Mouse (Mus musculus): ENCODE measurements around the gene Grxcr1.

The Grxcr1 gene

DNA sequence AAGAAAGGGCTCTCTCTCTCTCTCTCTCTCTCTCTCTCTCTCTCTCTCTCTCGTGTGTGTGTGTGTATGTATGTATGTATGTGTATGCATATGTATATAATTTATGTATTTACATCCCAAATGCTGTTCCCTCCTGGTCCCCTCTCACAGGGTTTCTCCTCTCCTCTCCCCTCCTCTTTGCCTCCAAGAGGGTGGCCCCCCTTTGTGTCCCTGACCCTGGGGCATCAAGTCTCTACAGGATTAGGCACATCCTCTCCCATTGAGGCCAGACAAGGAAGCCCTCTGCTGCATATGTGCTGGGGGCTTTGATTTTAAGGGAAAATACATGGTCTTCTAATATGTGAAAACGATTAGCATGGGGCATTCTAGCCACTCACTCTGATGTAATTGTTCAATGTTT lies 61.5 kb downstream of the Grxcr1 start:
- DNase-seq (ENCODE audit: low spot score), result no peak

DNA sequence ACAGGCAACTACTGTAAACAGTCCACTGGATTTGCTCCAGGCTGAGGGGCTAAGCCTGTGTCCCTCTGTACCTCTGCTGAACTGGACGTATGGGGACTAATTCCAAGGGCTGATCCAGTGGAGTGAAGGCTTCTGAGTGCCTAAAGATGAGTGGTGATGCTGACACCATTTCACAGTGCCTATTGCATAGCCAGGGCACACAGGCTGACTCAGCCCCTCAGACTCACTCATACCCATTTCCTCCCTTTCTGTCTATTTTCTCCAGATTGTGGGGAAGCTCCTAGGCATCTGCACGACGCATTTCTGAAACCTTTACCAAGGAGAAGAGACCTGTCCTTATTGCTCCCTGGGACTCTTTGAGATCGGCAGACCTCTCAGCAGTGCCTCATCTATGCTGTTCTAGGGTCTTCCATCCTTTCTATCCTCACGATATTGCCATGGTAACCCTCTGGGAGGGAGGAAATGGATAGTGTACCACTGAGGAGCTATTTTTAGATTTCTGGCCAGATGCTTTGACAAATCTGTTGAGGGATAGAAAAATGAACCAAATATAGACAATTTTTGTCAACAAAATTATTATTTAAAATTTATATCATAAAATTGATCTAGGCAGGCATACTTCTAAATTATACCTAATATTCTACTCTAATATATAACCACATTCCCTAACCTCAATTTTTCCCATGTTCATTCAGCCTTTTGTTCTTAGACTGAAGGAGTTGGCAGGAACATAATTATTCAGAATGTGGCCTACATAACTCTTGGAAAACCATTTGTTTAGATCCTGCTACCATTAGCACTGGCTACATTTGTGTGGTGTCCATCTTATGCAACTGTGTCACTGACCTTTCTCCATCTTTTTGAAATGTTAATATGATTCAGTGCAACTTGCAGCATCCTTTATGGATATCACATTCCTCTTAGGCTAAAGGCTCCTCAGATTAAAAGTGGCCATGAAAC lies 66.3 kb downstream of the Grxcr1 start:
- no peak for DNase-seq (ENCODE audit: low spot score)

DNA sequence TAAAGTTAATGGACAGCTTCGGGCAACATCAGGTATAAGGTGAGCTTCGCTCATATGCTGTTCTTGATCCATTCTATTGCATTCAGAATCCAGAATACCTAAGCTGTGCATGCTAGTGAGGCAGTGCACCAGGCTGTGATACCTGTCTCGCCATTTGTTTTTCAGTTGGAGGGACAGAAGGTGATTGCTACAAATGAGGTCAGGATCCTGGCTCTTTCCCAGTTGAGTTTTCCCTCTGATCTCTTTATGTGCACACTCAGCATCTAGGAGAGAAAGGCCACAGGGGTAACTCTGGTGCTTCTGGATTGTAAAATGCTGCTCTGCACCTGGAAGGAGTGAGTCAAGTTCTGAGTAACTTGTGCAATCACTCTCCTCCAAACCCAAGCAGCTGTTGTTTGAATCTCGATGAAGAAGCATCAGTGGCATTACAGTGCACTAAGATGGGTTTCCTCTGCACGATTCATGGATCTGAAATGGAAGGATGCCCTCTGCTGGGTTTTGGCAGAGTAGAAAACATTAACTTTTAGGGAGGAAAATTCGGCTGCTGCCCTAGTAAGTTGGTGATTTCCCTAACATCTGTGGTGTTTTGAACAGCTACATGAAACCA lies 80.9 kb downstream of the Grxcr1 start:
- DNase-seq (ENCODE audit: low spot score), result no peak

DNA sequence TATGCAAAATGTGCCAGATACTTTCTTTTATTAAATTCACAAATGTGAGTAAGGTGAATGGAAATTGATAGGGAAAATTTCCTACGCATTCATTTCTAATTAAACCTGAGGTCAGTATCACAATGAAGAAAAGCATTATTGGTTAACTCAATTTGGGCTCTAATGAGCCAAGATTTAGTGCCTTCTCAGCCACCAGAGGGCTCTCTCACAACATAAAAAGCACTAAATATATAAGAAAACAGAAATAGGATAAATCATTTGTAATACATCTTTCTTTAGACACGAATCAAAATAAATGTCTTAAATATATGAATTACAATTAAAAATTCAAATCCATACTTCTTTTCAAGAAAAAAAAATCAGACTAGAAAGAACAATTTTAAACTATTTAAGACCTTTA lies 89.2 kb downstream of the Grxcr1 start:
- DNase-seq (ENCODE audit: low spot score), result no peak

DNA sequence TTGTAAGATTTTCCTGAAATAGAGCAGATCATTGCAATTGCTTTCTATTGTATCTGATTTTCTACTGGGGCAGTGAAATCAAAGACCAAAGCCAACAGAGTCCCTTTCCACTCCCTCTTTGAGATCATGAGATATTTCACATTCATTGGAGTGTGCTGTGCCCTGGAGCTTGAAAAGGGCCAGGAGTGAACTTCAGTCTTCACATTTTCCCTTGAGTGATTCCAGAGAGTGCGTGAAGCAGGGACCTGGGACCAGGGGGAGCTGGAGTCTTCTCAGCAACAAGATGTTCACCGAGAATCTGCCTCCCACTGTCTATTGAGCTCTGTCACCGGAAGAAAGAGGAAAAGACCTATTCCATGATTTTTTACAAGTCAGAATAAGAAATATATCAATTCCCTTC lies 91.2 kb downstream of the Grxcr1 start:
- no peak for DNase-seq (ENCODE audit: low spot score)

- DNase-seq (ENCODE audit: low spot score), result no peak
These were observed 93.8 kb downstream of the Grxcr1 start for GRCm38 (mm10) chr5:68125478-68125877.

DNA sequence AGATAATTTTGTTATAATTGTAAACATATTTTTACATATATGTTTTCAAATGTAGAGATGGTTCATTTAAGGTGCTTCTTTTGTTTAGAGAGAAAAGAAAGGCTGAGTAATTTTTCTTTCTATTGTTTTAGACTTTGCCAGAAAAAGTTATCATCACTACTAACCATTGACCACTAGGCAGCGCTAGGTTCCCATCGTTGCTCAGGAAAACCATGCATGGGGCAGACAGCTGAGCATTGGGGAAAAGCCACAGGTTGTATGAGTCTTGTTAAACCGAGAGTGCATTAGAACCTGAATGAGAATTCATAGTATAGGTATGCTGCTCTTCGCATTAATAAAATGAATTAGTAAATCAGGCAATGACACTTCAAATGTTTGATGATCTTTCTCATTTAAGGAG lies 96.8 kb downstream of the Grxcr1 start:
- no peak for DNase-seq (ENCODE audit: low spot score)

DNA sequence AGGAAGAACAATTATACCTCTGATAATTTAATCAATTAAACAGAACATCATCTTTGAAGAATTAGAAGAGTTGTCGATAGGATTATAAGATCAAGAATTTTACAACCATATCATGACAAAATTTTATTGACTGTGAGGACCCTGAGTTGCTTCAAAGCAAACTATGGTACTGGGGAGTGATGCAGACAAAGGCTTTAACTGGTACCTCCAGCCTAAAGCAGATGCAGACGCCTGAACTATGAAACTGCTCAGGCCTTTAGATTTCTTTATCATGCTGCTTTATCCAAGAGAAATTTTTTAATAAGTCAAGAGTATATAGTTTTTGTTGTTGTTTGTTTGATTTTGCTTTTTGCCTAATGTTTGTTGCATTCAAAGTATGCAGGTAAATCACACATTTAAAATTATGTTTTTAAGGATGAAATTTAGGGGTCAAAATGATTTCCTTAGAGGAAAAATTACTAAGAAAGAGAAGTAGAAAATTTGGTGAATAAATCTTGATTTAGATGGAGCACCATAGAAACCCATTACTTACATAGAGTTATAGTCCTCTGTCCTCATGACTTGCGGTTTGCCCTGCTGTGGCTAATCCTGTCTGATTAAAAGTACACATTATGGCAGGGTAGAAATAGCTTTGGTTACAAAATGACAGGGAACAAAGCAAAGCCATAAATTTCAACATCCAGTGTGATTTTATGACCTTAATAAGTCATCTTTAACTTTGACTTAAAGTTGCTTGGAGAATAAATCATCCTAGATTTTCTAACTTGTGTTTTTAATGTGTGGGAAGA lies 97.4 kb downstream of the Grxcr1 start:
- no peak for DNase-seq (ENCODE audit: low spot score)

DNA sequence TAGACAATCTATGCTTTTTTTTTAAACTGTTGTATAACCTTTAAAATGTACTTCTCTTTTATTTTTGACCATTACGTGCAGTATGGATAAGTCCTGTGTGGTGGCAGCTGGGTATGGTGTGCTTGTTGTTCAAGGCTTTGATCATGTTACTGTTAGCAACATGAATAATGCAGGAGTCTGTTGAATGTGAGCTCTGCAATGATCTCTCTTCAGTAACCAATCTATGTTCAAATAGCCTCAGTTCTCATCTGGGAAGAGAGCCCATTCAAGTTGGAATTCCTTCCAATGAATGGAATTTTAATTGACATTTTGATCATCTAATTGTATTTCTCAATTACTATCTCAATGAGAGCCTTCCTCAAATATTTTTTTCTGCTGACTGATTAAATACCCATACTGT lies 115.2 kb downstream of the Grxcr1 start:
- DNase-seq (ENCODE audit: low spot score), result no peak

DNA sequence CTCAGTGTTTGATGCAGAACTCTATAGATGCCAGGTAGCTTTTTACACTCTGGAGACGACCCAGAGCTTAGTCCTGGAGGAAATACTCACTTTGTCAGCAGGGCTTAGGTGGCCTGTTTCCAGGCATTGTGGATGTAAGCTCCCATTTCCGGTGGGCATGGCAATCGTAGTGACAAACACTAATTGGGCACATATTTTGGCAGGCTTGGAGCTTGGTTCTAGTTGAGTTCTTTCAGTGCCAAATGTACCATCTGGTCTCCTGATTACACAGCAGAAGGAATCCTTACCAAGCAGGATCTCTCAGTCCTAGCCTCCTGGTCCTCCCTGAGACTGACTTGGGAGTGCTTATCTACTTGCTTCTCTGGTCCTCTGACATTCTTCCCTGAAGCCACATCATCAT lies 118.3 kb downstream of the Grxcr1 start:
- no peak for DNase-seq (ENCODE audit: low spot score)

- DNase-seq (ENCODE audit: low spot score), result no peak
These were observed 118.9 kb downstream of the Grxcr1 start for GRCm38 (mm10) chr5:68150347-68151043.

GRCm38 (mm10) chr5:68162503-68162902 lies 130.9 kb downstream of the Grxcr1 start:
- DNase-seq (ENCODE audit: low spot score), result no peak

DNA sequence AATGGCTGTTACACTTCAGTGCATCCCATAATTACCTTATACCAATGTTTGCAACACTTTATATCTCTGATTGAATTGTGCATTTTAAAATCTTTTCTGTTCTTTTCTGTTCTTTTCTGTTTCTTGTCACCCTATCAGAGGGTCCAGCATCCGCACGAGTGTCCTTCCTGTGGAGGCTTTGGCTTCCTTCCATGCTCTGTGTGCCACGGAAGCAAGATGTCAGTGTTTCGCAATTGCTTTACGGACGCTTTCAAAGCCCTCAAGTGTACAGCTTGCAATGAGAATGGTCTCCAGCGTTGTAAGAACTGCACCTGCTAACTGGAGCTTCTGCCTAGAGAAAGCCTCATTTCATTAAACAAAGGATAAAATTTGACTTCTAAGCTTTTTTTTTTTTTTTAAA lies 134.3 kb downstream of the Grxcr1 start:
- DNase-seq (ENCODE audit: low spot score), result no peak
